Mouse (Mus musculus): ENCODE measurements at regions not wholly inside any gene's neighbourhood (a gene's known extent, or its start where the extent isn't known, plus 50 kb on each side); places are given as distances from the start of the nearest gene placed in this dataset.

GRCm38 (mm10) chr13:16769848-16770422 is 758.3 kb downstream of the Inhba start:
- H3K27me3 ChIP-seq = no peaks in the 10 kb centered on the region
- no peak overlapping the region for H3K4me3 ChIP-seq
- no peak overlapping the region for H3K9ac ChIP-seq
- WGBS = 39% methylated on average over 6 of the region's 6 CpGs
- no peak overlapping the region for H3K27ac ChIP-seq
- H3K9me3 ChIP-seq = no peaks in the 10 kb centered on the region
- H3K4me2 ChIP-seq (replicated peaks) = no peak overlapping the region
- peaks cover 5% of the 10 kb centered on the region; the same call in 1 of the 2 replicates for H3K4me1 ChIP-seq
- ATAC-seq (ENCODE audit: insufficient number of reproducible peaks, insufficient read depth, low FRiP score, low TSS enrichment) = no peak
- no peaks in the 10 kb centered on the region for H3K36me3 ChIP-seq

GRCm38 (mm10) chr13:16771845-16772244 is 760.2 kb downstream of the Inhba start:
- no peak for ATAC-seq (ENCODE audit: insufficient number of reproducible peaks, insufficient read depth, low FRiP score, low TSS enrichment)
- no peak overlapping the region for H3K4me3 ChIP-seq
- H3K36me3 ChIP-seq = no peaks in the 10 kb centered on the region
- no peak overlapping the region for H3K9ac ChIP-seq
- H3K4me2 ChIP-seq (replicated peaks) = no peak overlapping the region
- WGBS = 88% methylated on average over 4 of the region's 4 CpGs
- H3K4me1 ChIP-seq = peaks cover 5% of the 10 kb centered on the region; the same call in 1 of the 2 replicates
- no peak overlapping the region for H3K27ac ChIP-seq
- H3K9me3 ChIP-seq = no peaks in the 10 kb centered on the region
- H3K27me3 ChIP-seq = no peaks in the 10 kb centered on the region

GRCm38 (mm10) chr13:16805560-16805959 is 793.9 kb downstream of the Inhba start:
- 55% methylated on average over 3 of the region's 3 CpGs for WGBS
- H3K9ac ChIP-seq = no peak overlapping the region
- no peaks in the 10 kb centered on the region for H3K27me3 ChIP-seq
- H3K4me1 ChIP-seq = no peaks in the 10 kb centered on the region
- H3K36me3 ChIP-seq = no peaks in the 10 kb centered on the region
- H3K27ac ChIP-seq = no peak overlapping the region
- ATAC-seq (ENCODE audit: insufficient number of reproducible peaks, insufficient read depth, low FRiP score, low TSS enrichment) = no peak
- no peak overlapping the region for H3K4me3 ChIP-seq
- H3K9me3 ChIP-seq = no peaks in the 10 kb centered on the region
- no peak overlapping the region for H3K4me2 ChIP-seq (replicated peaks)
